Mouse (Mus musculus) thymus, adult 2 months (tissue): ENCODE results near the gene Ccdc189. TPM values are rescaled to one million over a fixed set of nuclear protein-coding genes. Genes with fewer than 3 reads are reported as not detected.

Source experiments
- DNase-seq: peaks from one replicate; pipeline ENCODE4 v3.0.0; 2021
- H3K27ac ChIP-seq: fragments of 200-500 bp; 2 replicates; pipeline ENCODE4 v1.5.1; 2012; ENCODE audit warnings: low read length, control low read depth; ENCODE audit not compliant: control insufficient read depth, insufficient read depth
- H3K27me3 ChIP-seq: fragments of 200-500 bp; 2 replicates; pipeline ENCODE4 v1.6.1; 2012; ENCODE audit warnings: mild to moderate bottlenecking, low read length, moderate library complexity, mixed read lengths; ENCODE audit not compliant: control insufficient read depth, insufficient read depth
- H3K36me3 ChIP-seq: fragments of 200-500 bp; 2 replicates; pipeline ENCODE4 v1.6.1; 2012; ENCODE audit warnings: mild to moderate bottlenecking, low read length, moderate library complexity; ENCODE audit not compliant: control insufficient read depth, insufficient read depth
- H3K4me1 ChIP-seq: fragments of 200-500 bp; replicated peaks from 2 replicates; pipeline ENCODE4 v1.6.1; 2012; ENCODE audit warnings: low read length; ENCODE audit not compliant: control insufficient read depth, insufficient read depth
- H3K4me3 ChIP-seq: fragments of 200-500 bp; 2 replicates; pipeline ENCODE4 v1.5.1; 2012; ENCODE audit warnings: mild to moderate bottlenecking, low read length, control low read depth, moderate library complexity; ENCODE audit not compliant: control insufficient read depth, insufficient read depth
- CTCF ChIP-seq: fragments of 200-500 bp; IDR thresholded peaks from 2 replicates; pipeline ENCODE4 v1.5.1; 2012; ENCODE audit warnings: mild to moderate bottlenecking, control low read depth, low read length, moderate library complexity, borderline replicate concordance; ENCODE audit not compliant: control insufficient read depth, poor library complexity, insufficient read depth; ENCODE audit errors: extremely low read depth
- POLR2A ChIP-seq: fragments of 200-500 bp; IDR thresholded peaks from 2 replicates; pipeline ENCODE4 v1.6.1; 2012; ENCODE audit warnings: mild to moderate bottlenecking, low read length, control low read depth, moderate library complexity; ENCODE audit not compliant: control insufficient read depth, poor library complexity, insufficient read depth; ENCODE audit errors: extremely low read depth
- WGBS: fragments of 180-500 bp; shearing (Covaris S2); methylation state at CpG from one replicate; pipeline ENCODE4 v1.1.7; 2018; 5-methylcytosine and 5-hydroxymethylcytosine counted together
- polyA plus RNA-seq: library from polyadenylated mRNA; depleted of rRNA; stranded (reverse); fragments of >200 nt; gene quantifications from 2 replicates; pipeline ENCODE4 v1.2.3, GENCODE M21; 2012

Gene Ccdc189
- polyA plus RNA-seq, 1 experiment, result 2.9 TPM

DNA sequence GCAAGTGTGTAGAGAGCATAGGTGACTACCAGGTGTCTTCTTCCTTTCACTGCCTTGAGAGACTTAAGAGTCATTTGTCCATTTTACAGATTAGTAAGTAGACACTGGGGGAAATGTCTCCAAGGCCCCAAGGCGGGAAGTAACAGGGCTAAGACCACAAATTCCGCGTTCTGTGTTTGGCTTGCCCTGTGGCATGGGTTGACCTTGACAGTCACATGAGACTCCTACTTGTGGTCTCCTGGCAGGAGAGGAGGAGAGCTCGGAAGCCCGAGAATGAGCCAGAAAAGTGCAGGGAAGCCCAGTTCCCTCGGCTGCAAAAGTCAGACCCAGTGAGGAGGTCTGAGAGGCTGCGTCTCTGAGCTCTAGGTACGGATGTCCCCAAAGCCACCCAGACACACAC is 25.1 kb upstream of the Ccdc189 start:
- H3K27me3 ChIP-seq, result no peaks in the 10 kb centered on the region
- WGBS, result 96% methylated on average over 8 of the region's 8 CpGs
- no peak overlapping the region for H3K4me3 ChIP-seq
- TF ChIP-seq CTCF (no peak), POLR2A (no peak)
- no peak overlapping the region for H3K27ac ChIP-seq
- H3K4me1 ChIP-seq, result peaks cover 18% of the 10 kb centered on the region
- no peak for DNase-seq
- peaks cover 4% of the 10 kb centered on the region for H3K36me3 ChIP-seq

DNA sequence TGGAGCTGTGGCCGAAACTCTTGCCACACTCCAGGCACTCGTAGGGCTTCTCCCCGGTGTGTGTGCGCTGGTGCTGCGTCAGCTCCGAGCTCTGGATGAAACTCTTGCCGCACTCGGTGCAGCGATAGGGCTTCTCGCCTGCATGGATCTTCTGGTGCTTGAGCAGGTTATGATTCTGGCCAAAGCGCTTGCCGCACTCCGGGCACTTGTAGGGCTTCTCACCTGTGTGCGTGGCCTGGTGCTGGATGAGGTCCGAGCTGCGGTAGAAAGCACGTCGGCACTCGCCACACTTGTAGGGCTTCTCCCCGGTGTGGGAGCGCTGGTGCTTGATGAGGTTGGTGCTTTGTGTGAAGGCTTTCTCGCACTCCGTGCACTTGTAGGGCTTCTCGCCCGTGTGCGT is 23.2 kb upstream of the Ccdc189 start:
- Histone ChIP-seq H3K27me3 (no peaks in the 10 kb centered on the region), H3K36me3 (peaks cover 4% of the 10 kb centered on the region), H3K4me1 (peaks cover 8% of the 10 kb centered on the region), H3K4me3 (no peak overlapping the region), H3K27ac (no peak overlapping the region)
- WGBS, result 98% methylated on average over 26 of the region's 26 CpGs
- TF ChIP-seq POLR2A (no peak), CTCF (no peak)
- no peak for DNase-seq

DNA sequence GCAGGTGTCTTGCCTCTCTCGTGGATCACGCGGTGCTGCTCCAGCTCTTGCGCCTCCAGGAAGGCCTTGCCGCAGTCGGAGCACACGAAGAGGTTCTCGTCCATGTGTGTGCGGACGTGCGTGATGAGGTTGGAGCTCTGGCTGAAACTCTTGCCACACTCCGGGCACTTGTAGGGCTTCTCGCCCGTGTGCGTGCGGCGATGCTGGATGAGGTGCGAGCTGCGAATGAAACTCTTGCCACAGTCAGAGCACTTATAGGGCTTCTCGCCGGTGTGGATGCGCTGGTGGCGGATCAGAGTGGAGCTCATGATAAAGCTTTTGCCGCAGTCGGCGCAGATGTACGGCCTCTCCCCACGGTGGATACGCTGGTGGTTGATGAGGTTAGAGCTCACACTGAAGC is 22.6 kb upstream of the Ccdc189 start:
- Histone ChIP-seq H3K36me3 (peaks cover 4% of the 10 kb centered on the region), H3K27ac (no peak overlapping the region)
- WGBS, result 97% methylated on average over 29 of the region's 29 CpGs

DNA sequence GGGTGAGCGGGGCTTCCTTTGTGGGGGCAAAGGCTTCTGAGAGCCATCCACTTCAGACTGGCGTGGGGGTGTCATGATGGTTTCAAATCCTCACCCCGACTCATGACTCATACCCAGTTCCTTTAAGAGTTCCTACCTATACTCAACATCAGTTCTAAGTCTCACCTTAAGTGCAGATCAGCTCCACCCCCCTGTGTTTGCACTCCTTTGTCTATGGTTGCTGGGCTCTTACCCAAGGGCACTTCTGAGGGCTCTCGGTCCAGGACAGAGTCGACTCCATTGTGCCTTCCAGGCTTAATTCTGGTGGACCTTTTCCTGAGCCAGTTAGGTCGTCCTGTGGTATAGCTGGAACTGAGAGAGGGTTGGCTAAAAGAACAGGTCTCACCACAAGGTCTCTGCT is 18.8 kb upstream of the Ccdc189 start:
- Histone ChIP-seq H3K4me1 (no peaks in the 10 kb centered on the region), H3K36me3 (peaks cover 26% of the 10 kb centered on the region), H3K4me3 (no peak overlapping the region), H3K27me3 (no peaks in the 10 kb centered on the region), H3K27ac (no peak overlapping the region)
- TF ChIP-seq CTCF (no peak), POLR2A (no peak)
- DNase-seq, result no peak
- 89% methylated on average over 6 of the region's 6 CpGs for WGBS

More for the DNA sequence above, 22.6 kb upstream of the Ccdc189 start:
- Histone ChIP-seq H3K27me3 (no peaks in the 10 kb centered on the region), H3K4me3 (no peak overlapping the region), H3K4me1 (peaks cover 5% of the 10 kb centered on the region)
- DNase-seq, result no peak
- TF ChIP-seq CTCF, result no peak
- TF ChIP-seq POLR2A, result no peak

DNA sequence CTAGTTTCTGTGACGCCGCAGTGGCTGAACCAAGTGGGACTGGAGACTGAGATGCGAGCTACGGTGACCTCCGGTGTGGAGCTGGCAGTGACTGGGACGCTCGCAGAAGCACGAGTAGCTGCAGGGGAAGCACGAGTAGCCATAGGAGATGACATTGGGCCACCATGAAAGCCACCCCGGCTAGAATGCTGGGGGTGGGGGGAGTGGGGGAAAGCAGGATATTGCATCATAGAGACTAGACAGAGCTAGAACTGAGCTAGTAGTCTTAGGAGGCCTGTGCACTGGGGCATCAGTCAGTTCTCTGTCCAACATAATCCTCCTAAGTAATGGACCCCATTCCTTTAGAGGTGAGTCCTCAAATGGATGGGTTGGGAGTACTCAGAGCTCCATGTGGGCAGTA is 15.9 kb upstream of the Ccdc189 start:
- peaks cover 45% of the 10 kb centered on the region for H3K36me3 ChIP-seq
- DNase-seq, result no peak
- no peaks in the 10 kb centered on the region for H3K4me1 ChIP-seq
- H3K27me3 ChIP-seq, result no peaks in the 10 kb centered on the region
- no peak overlapping the region for H3K27ac ChIP-seq
- H3K4me3 ChIP-seq, result no peak overlapping the region
- TF ChIP-seq CTCF (no peak), POLR2A (no peak)
- 94% methylated on average over 10 of the region's 10 CpGs for WGBS

- DNase-seq, result no peak
- 93% methylated on average over 2 of the region's 2 CpGs for WGBS
- H3K27me3 ChIP-seq, result no peaks in the 10 kb centered on the region
- no peak overlapping the region for H3K27ac ChIP-seq
- H3K36me3 ChIP-seq, result peaks cover 52% of the 10 kb centered on the region
- no peaks in the 10 kb centered on the region for H3K4me1 ChIP-seq
- TF ChIP-seq CTCF, result no peak
- TF ChIP-seq POLR2A, result no peak
- no peak overlapping the region for H3K4me3 ChIP-seq
Measured at GRCm38 (mm10) chr7:127602903-127603302, 14.5 kb upstream of the Ccdc189 start.

GRCm38 (mm10) chr7:127601735-127602134 is 13.3 kb upstream of the Ccdc189 start:
- H3K27ac ChIP-seq, result no peak overlapping the region
- no peaks in the 10 kb centered on the region for H3K27me3 ChIP-seq
- H3K4me3 ChIP-seq, result no peak overlapping the region
- H3K4me1 ChIP-seq, result no peaks in the 10 kb centered on the region
- no peak for DNase-seq
- H3K36me3 ChIP-seq, result peaks cover 64% of the 10 kb centered on the region
- WGBS, result 96% methylated on average over 4 of the region's 4 CpGs
- TF ChIP-seq POLR2A (no peak), CTCF (no peak)

- WGBS, result 98% methylated on average over 7 of the region's 7 CpGs
Measured at GRCm38 (mm10) chr7:127600612-127601011, 12.2 kb upstream of the Ccdc189 start.

More at GRCm38 (mm10) chr7:127600612-127601011, 12.2 kb upstream of the Ccdc189 start:
- Histone ChIP-seq H3K4me3 (no peak overlapping the region), H3K27ac (no peak overlapping the region), H3K27me3 (no peaks in the 10 kb centered on the region), H3K4me1 (no peaks in the 10 kb centered on the region), H3K36me3 (peaks cover 75% of the 10 kb centered on the region)
- no peak for DNase-seq
- TF ChIP-seq CTCF, result no peak
- TF ChIP-seq POLR2A, result no peak
